Mouse (Mus musculus) embryonic fibroblast, embryonic 13.5 days (primary cell): Measurements from ENCODE around the gene Anapc11. TPM values are rescaled to one million over a fixed set of nuclear protein-coding genes. Genes with fewer than 3 reads are reported as not detected.

Experiments used
- H3K27ac ChIP-seq: 2 replicates; pipeline ENCODE4 v1.5.1; 2012; ENCODE audit warnings: low read length, control low read depth, inconsistent platforms; ENCODE audit not compliant: insufficient read depth
- H3K4me1 ChIP-seq: 2 replicates; pipeline ENCODE4 v1.6.1; 2011; ENCODE audit warnings: low read length; ENCODE audit not compliant: control insufficient read depth, insufficient read depth
- H3K4me3 ChIP-seq: 2 replicates; pipeline ENCODE4 v1.5.1; 2011; ENCODE audit warnings: mild to moderate bottlenecking, control low read depth, low read length; ENCODE audit not compliant: insufficient read depth
- CTCF ChIP-seq: IDR thresholded peaks from 2 replicates; pipeline ENCODE4 v1.5.1; 2011; ENCODE audit warnings: mild to moderate bottlenecking, control low read depth, low read length, moderate library complexity, borderline replicate concordance; ENCODE audit not compliant: insufficient read depth
- POLR2A ChIP-seq: IDR thresholded peaks from 2 replicates; pipeline ENCODE4 v1.6.1; 2011; ENCODE audit warnings: low read depth, mild to moderate bottlenecking, control low read depth, low read length, moderate library complexity
- polyA plus RNA-seq: library from polyadenylated mRNA; stranded (reverse); fragments of >200 nt; gene quantifications from 2 replicates; pipeline ENCODE4 v1.2.4, GENCODE M21; 2011; ENCODE audit warnings: low read depth; ENCODE audit not compliant: missing spikeins, insufficient read length

Gene Anapc11
- polyA plus RNA-seq, 1 experiment, result 87.2 TPM

- no peak overlapping the region for H3K4me3 ChIP-seq
- TF ChIP-seq POLR2A (no peak), CTCF (no peak)
- H3K4me1 ChIP-seq, result peaks cover 8% of the 10 kb centered on the region; the same call in 1 of the 2 replicates
- H3K27ac ChIP-seq, result no peak overlapping the region
Measured at GRCm38 (mm10) chr11:120626785-120627467, 28.7 kb downstream of the Anapc11 start.

- no peak for TF ChIP-seq POLR2A
- TF ChIP-seq CTCF, result no peak
- Histone ChIP-seq H3K27ac (no peak overlapping the region), H3K4me3 (no peak overlapping the region), H3K4me1 (peaks cover 8% of the 10 kb centered on the region; the same call in 1 of the 2 replicates)
Measured at GRCm38 (mm10) chr11:120627468-120628300, 29.5 kb downstream of the Anapc11 start.

- H3K27ac ChIP-seq, result no peak overlapping the region
- H3K4me1 ChIP-seq, result peaks cover 8% of the 10 kb centered on the region; the same call in 1 of the 2 replicates
- TF ChIP-seq POLR2A, result no peak
- no peak for TF ChIP-seq CTCF
- no peak overlapping the region for H3K4me3 ChIP-seq
Measured at GRCm38 (mm10) chr11:120628601-120629340, 30.6 kb downstream of the Anapc11 start.

- peak overlapping the region; percentile 90 for H3K27ac ChIP-seq
- no peak for TF ChIP-seq POLR2A
- peaks cover 8% of the 10 kb centered on the region; the same call in 1 of the 2 replicates for H3K4me1 ChIP-seq
- no peak overlapping the region for H3K4me3 ChIP-seq
Measured at GRCm38 (mm10) chr11:120629341-120629730, 31.1 kb downstream of the Anapc11 start.

- H3K27ac ChIP-seq, result peak overlapping the region; percentile 90
Measured at GRCm38 (mm10) chr11:120629911-120630310, 31.7 kb downstream of the Anapc11 start.

GRCm38 (mm10) chr11:120630401-120630871 is 32.2 kb downstream of the Anapc11 start:
- no peak overlapping the region; the same call in 1 of the 2 replicates for H3K4me3 ChIP-seq

More at GRCm38 (mm10) chr11:120629911-120630310, 31.7 kb downstream of the Anapc11 start:
- peaks cover 8% of the 10 kb centered on the region; the same call in 1 of the 2 replicates for H3K4me1 ChIP-seq
- no peak for TF ChIP-seq POLR2A
- no peak for TF ChIP-seq CTCF
- no peak overlapping the region; the same call in 1 of the 2 replicates for H3K4me3 ChIP-seq

GRCm38 (mm10) chr11:120630881-120631725 is 32.9 kb downstream of the Anapc11 start:
- peak overlapping the region; percentile 75 for H3K4me3 ChIP-seq
- H3K27ac ChIP-seq, result peak overlapping the region; percentile 90
- no peak for TF ChIP-seq POLR2A
- H3K4me1 ChIP-seq, result peaks cover 8% of the 10 kb centered on the region; the same call in 1 of the 2 replicates

More at GRCm38 (mm10) chr11:120630401-120630871, 32.2 kb downstream of the Anapc11 start:
- Histone ChIP-seq H3K27ac (peak overlapping the region; percentile 90), H3K4me1 (peaks cover 8% of the 10 kb centered on the region; the same call in 1 of the 2 replicates)
- TF ChIP-seq CTCF (no peak), POLR2A (no peak)

GRCm38 (mm10) chr11:120631726-120632448 is 33.7 kb downstream of the Anapc11 start:
- peak overlapping the region; percentile 75 for H3K4me3 ChIP-seq
- peaks cover 8% of the 10 kb centered on the region; the same call in 1 of the 2 replicates for H3K4me1 ChIP-seq
- peak overlapping the region; percentile 90 for H3K27ac ChIP-seq
- TF ChIP-seq POLR2A, result no peak; the same call in 1 of the 2 replicates
- TF ChIP-seq CTCF, result no peak
